Mouse (Mus musculus) limb, embryonic 10.5 days (tissue): ENCODE data around the gene Ift140. TPM values are rescaled to one million over a fixed set of nuclear protein-coding genes. Genes with fewer than 3 reads are reported as not detected.

Experiments used
- DNase-seq: peaks from one replicate; pipeline ENCODE4 v3.0.0-alpha.2; 2017; ENCODE audit warnings: low spot score
- H3K27ac ChIP-seq: fragments of 300-500 bp; sonication (generic); 2 replicates; pipeline ENCODE4 v1.5.1; 2016; ENCODE audit warnings: mild to moderate bottlenecking
- H3K27me3 ChIP-seq: fragments of 300-500 bp; sonication (generic); 2 replicates; pipeline ENCODE4 v1.6.1; 2016; ENCODE audit warnings: low read depth, mild to moderate bottlenecking; ENCODE audit not compliant: poor library complexity, severe bottlenecking
- H3K36me3 ChIP-seq: fragments of 300-500 bp; sonication (generic); 2 replicates; pipeline ENCODE4 v1.6.1; 2016; ENCODE audit warnings: mild to moderate bottlenecking, moderate library complexity
- H3K4me1 ChIP-seq: fragments of 300-500 bp; sonication (generic); 2 replicates; pipeline ENCODE4 v1.6.1; 2016
- H3K4me3 ChIP-seq: fragments of 300-500 bp; sonication (generic); 2 replicates; pipeline ENCODE4 v1.5.1; 2016; ENCODE audit warnings: mild to moderate bottlenecking, moderate library complexity
- H3K9me3 ChIP-seq: fragments of 300-500 bp; sonication (generic); replicated peaks from 2 replicates; pipeline ENCODE4 v1.6.1; 2016; ENCODE audit warnings: mild to moderate bottlenecking
- WGBS: fragments of 180-500 bp; shearing (Covaris S2); methylation state at CpG from one replicate; pipeline ENCODE4 v1.1.7; 2016; 5-methylcytosine and 5-hydroxymethylcytosine counted together
- polyA plus RNA-seq: library from polyadenylated mRNA; unstranded; fragments of >200 nt; fragmentation: Nextera tagmentation; extraction: Ambion mirVana; gene quantifications from 2 replicates; pipeline ENCODE4 v1.2.1, GENCODE M21; 2016

The Ift140 gene
- polyA plus RNA-seq, 1 experiment from 2014 or later, result 30.0 TPM

GRCm38 (mm10) chr17:25082081-25082847 is 66.4 kb downstream of the Ift140 start:
- peaks cover 22% of the 10 kb centered on the region for H3K36me3 ChIP-seq
- H3K9me3 ChIP-seq, result no peaks in the 10 kb centered on the region
- peak; percentile 35 for DNase-seq
- peaks cover 68% of the 10 kb centered on the region for H3K4me1 ChIP-seq
- H3K27me3 ChIP-seq, result no peaks in the 10 kb centered on the region
- H3K27ac ChIP-seq, result peak overlapping the region; percentile 95
- no peak overlapping the region for H3K4me3 ChIP-seq
- 69% methylated on average over 14 of the region's 14 CpGs for WGBS

DNA sequence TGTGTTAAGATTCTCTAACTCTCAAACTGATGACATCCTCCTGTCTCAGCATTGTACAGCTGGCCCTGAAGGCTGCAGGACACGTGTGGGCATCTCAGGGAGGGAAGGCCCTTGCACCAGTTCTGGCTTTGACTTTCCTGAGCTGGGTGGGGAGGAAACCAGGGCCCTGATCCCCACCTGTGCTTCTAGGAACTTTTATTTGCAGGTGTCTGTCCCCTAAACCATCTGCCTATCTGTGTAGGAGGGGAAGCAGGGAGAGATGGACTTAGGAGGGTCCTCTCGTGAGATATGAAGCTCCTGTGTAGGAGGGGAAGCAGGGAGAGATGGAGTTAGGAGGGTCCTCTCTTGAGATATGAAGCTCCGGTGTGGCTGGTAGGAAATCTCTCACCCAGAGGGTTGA is 67.0 kb downstream of the Ift140 start:
- peaks cover 68% of the 10 kb centered on the region for H3K4me1 ChIP-seq
- no peaks in the 10 kb centered on the region for H3K9me3 ChIP-seq
- no peak for DNase-seq
- H3K36me3 ChIP-seq, result peaks cover 24% of the 10 kb centered on the region
- WGBS, result 40% methylated on average over 3 of the region's 3 CpGs
- 0 out of 2 replicates have a peak overlapping the region, but pooled peaks have one; percentile 26 for H3K4me3 ChIP-seq
- no peaks in the 10 kb centered on the region for H3K27me3 ChIP-seq
- peak overlapping the region; percentile 95 for H3K27ac ChIP-seq

DNA sequence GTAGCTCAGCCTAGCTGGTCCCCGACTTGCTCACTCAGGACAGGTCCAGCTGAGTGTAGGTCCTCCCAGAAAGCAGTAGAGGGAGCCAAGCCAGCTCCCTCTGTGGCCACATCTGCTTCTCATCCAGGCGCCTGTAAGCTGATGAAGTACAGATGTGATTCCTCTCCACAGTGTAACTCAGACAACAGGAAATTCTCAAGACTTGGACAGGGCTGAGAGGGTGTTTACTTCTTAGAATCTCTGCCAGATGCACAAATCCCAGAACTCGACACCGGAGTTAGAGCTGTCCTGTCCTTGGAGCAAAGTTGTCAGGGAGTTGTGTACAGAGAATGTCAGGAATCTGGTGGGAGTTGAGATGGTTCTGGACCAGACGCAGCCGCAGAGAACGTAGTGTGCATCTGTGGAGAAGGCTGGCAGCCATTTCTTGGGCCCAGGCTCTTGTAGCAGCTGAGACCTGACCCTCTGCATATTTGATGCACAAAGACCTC is 67.6 kb downstream of the Ift140 start, which contains the start of gene Tmem204:
TSS of gene Tmem204 (minus strand) at position 148 of the 488 bp plus-strand sequence.
- Histone ChIP-seq H3K4me3 (peak within 1 kb of the TSS; percentile 26), H3K27me3 (no peaks in the 10 kb centered on the region), H3K36me3 (peaks cover 27% of the 10 kb centered on the region), H3K4me1 (peaks cover 68% of the 10 kb centered on the region), H3K27ac (peak within 1 kb of the TSS; percentile 95), H3K9me3 (no peaks in the 10 kb centered on the region)
- peak; percentile 88 for DNase-seq
- 17% methylated on average over 7 of the region's 7 CpGs for WGBS

GRCm38 (mm10) chr17:25084835-25085385 is 69.0 kb downstream of the Ift140 start:
- peaks cover 58% of the 10 kb centered on the region for H3K4me1 ChIP-seq
- WGBS, result 76% methylated on average over 13 of the region's 13 CpGs
- peak overlapping the region; percentile 95 for H3K27ac ChIP-seq
- no peaks in the 10 kb centered on the region for H3K27me3 ChIP-seq
- H3K4me3 ChIP-seq, result no peak overlapping the region
- H3K9me3 ChIP-seq, result no peaks in the 10 kb centered on the region
- peak; percentile 42 for DNase-seq
- H3K36me3 ChIP-seq, result peaks cover 36% of the 10 kb centered on the region

GRCm38 (mm10) chr17:25086724-25087123 is 70.8 kb downstream of the Ift140 start:
- Histone ChIP-seq H3K4me3 (no peak overlapping the region), H3K9me3 (no peaks in the 10 kb centered on the region), H3K27me3 (no peaks in the 10 kb centered on the region), H3K27ac (peak overlapping the region; percentile 95), H3K4me1 (peaks cover 40% of the 10 kb centered on the region), H3K36me3 (peaks cover 31% of the 10 kb centered on the region)
- DNase-seq, result no peak
- 91% methylated on average over 7 of the region's 7 CpGs for WGBS

DNA sequence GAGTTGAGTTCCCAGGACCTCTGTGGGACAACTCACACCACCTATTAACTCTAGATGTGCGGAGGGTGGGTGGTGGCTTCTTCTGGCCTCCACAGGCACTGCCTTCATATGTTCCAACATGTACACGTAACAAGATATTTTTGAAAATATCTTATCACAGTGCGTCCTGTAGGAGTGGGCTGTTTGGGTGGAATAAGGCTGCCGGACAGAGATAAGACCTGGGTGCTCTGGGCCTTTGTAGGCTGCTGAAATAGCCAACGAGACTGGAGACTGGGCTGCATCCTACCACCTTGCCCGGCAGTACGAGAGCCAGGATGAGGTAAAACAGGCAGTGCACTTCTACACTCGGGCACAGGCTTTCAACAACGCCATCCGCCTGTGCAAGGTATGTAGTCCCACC is 73.3 kb downstream of the Ift140 start:
- 92% methylated on average over 10 of the region's 10 CpGs for WGBS
- H3K4me1 ChIP-seq, result peaks cover 17% of the 10 kb centered on the region
- H3K27ac ChIP-seq, result peak overlapping the region; percentile 15; the same call in 1 of the 2 replicates
- H3K4me3 ChIP-seq, result no peak overlapping the region
- H3K9me3 ChIP-seq, result no peaks in the 10 kb centered on the region
- no peak for DNase-seq
- no peaks in the 10 kb centered on the region for H3K27me3 ChIP-seq
- peaks cover 52% of the 10 kb centered on the region for H3K36me3 ChIP-seq

- H3K27me3 ChIP-seq, result no peaks in the 10 kb centered on the region
- H3K27ac ChIP-seq, result no peak overlapping the region
- WGBS, result 90% methylated on average over 10 of the region's 10 CpGs
- no peak overlapping the region for H3K4me3 ChIP-seq
- no peak for DNase-seq
- H3K4me1 ChIP-seq, result peaks cover 4% of the 10 kb centered on the region
- no peaks in the 10 kb centered on the region for H3K9me3 ChIP-seq
- H3K36me3 ChIP-seq, result peaks cover 62% of the 10 kb centered on the region
These were observed 74.6 kb downstream of the Ift140 start for GRCm38 (mm10) chr17:25090450-25090849.

DNA sequence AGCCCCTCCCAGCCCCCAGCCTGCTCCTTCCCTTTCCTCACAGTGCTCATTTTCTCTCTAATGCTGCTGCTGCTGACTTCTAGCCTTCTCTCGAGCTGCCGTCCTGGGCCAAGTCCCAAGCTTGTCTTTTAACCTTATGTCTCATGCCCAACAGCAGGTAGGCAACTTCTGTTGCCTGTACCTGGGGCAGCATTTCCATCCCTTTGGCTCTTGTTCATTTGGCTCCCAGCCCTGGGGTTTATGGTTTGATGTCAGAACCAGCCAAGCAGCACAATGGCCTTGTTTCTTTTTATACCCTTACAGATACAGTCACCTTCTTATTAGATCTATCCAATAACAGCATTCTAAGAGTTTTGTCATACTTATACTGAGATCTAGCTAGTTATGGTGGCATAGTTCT is 80.3 kb downstream of the Ift140 start:
- no peaks in the 10 kb centered on the region for H3K4me1 ChIP-seq
- no peak overlapping the region for H3K27ac ChIP-seq
- DNase-seq, result no peak
- H3K36me3 ChIP-seq, result peaks cover 75% of the 10 kb centered on the region
- H3K27me3 ChIP-seq, result no peaks in the 10 kb centered on the region
- 98% methylated on average over 2 of the region's 2 CpGs for WGBS
- no peak overlapping the region for H3K4me3 ChIP-seq
- no peaks in the 10 kb centered on the region for H3K9me3 ChIP-seq

DNA sequence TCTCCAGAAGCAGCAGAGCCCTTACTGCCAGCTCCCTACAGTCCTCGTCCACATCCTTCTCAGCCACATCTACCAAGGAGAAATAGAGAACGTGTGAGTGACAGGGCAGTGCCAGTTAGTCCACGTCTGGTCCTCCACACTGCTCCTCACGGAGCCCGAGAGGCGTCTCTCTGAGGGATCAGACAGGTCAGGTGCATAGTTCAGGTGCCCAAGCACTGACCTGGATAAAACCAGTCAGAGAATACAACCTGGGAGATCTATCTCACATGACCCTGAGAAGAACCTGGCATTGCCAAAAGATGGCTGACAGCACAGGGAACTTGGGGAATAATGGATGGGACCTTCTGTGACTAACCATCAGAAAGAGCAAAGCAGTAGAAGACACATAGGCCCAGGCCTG is 84.2 kb downstream of the Ift140 start:
- Histone ChIP-seq H3K4me1 (no peaks in the 10 kb centered on the region), H3K36me3 (peaks cover 84% of the 10 kb centered on the region), H3K27ac (no peak overlapping the region), H3K27me3 (no peaks in the 10 kb centered on the region), H3K9me3 (no peaks in the 10 kb centered on the region), H3K4me3 (no peak overlapping the region)
- 94% methylated on average over 6 of the region's 6 CpGs for WGBS
- no peak for DNase-seq

DNA sequence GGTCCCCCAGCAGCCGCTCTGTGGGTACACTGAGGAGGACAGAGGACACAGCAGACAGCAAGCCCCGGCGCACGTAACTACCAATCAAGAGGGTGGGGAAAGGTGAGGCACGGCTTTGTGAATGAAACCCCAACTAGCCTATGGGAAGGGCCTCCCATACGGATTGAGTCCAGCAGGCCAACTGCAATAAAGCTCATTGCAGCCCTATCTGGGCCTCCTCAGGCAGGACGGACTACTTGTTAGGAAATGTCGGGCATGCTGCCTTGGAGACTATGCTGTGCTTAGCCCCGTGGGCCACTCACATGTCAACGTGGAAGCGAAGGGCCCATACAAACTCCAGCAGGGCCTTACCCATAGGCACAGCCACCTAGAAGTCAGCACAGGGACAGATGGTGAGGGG is 85.5 kb downstream of the Ift140 start:
- no peaks in the 10 kb centered on the region for H3K4me1 ChIP-seq
- 94% methylated on average over 11 of the region's 11 CpGs for WGBS
- DNase-seq, result no peak
- H3K4me3 ChIP-seq, result no peak overlapping the region
- H3K27ac ChIP-seq, result no peak overlapping the region
- H3K9me3 ChIP-seq, result no peaks in the 10 kb centered on the region
- H3K27me3 ChIP-seq, result no peaks in the 10 kb centered on the region
- peaks cover 94% of the 10 kb centered on the region for H3K36me3 ChIP-seq

DNA sequence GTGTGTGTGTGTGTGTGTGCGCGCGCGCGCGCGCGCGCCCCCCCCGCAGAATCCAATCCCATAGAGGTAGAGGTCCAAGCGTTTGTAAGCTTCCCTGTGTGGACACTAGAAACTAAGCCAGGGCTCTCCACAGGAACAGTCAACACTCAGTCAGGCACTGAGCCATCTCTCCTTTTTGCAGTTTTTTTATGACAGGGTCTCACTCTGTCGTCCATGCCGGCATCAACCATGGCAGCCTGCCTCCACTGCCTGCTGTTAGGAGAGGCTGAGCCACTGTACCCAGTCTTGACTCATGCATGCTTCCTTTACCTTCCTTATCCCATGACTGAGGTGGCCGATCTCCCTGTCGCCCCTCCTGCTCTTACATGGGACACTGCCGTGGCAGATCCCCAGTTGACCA is 91.9 kb downstream of the Ift140 start:
- Histone ChIP-seq H3K27me3 (no peaks in the 10 kb centered on the region), H3K4me1 (no peaks in the 10 kb centered on the region; the same call in 1 of the 2 replicates), H3K27ac (no peak overlapping the region), H3K4me3 (no peak overlapping the region), H3K9me3 (no peaks in the 10 kb centered on the region), H3K36me3 (peaks cover 100% of the 10 kb centered on the region)
- DNase-seq, result no peak
- WGBS, result 95% methylated on average over 7 of the region's 16 CpGs

- no peaks in the 10 kb centered on the region for H3K27me3 ChIP-seq
These were observed 93.7 kb downstream of the Ift140 start for GRCm38 (mm10) chr17:25109578-25109977.

DNA sequence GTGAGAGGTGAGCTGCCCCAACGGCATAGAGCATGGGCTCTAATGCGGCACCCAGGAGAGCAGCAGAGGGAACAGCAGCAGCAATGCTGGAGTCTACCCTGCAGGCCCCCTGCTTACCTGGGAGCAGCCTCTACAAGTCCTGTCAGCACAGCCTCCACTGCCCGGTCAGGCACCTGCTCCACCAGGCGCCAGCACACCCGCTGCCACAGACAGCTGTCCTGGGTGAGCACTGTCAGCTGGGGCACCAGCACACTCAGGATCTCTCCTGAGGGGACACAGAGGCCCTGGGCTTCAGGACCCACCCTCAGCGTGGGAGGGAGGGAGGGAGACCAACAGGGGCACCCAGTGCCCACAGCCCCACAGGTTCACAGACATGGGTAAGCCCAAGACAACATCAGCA is 94.7 kb downstream of the Ift140 start:
- Histone ChIP-seq H3K36me3 (peaks cover 88% of the 10 kb centered on the region), H3K4me3 (no peak overlapping the region), H3K27ac (no peak overlapping the region), H3K4me1 (peaks cover 9% of the 10 kb centered on the region), H3K27me3 (no peaks in the 10 kb centered on the region), H3K9me3 (no peaks in the 10 kb centered on the region)
- no peak for DNase-seq
- 93% methylated on average over 6 of the region's 6 CpGs for WGBS

More at GRCm38 (mm10) chr17:25109578-25109977, 93.7 kb downstream of the Ift140 start:
- H3K36me3 ChIP-seq, result peaks cover 98% of the 10 kb centered on the region
- WGBS, result 80% methylated on average over 2 of the region's 2 CpGs
- peak; percentile 46 for DNase-seq
- no peak overlapping the region for H3K27ac ChIP-seq
- no peaks in the 10 kb centered on the region for H3K9me3 ChIP-seq
- H3K4me3 ChIP-seq, result no peak overlapping the region
- H3K4me1 ChIP-seq, result peaks cover 1% of the 10 kb centered on the region
